Mouse (Mus musculus) midbrain, postnatal 0 days (tissue): ENCODE measurements around the gene Wwox. TPM values are rescaled to one million over a fixed set of nuclear protein-coding genes. Genes with fewer than 3 reads are reported as not detected.
A peak's percentile ranks its signal among the peaks of the same experiment; 100 is the strongest.

Experiments
- ATAC-seq: fragments of 200-750 bp; cut with Nextera tagmentation; 2 replicates; pipeline ENCODE4 v1.8.0; 2017; ENCODE audit warnings: moderate number of reproducible peaks, mild to moderate bottlenecking, moderate TSS enrichment, moderate library complexity; ENCODE audit not compliant: low FRiP score
- DNase-seq: peaks from one replicate; pipeline ENCODE4 v3.0.0-alpha.2; 2015; ENCODE audit warnings: low spot score
- H3K27ac ChIP-seq: fragments of 300-500 bp; sonication (generic); 2 replicates; pipeline ENCODE4 v1.5.1; 2014; ENCODE audit warnings: low read depth, mild to moderate bottlenecking, low read length, mixed read lengths
- H3K27me3 ChIP-seq: fragments of 300-500 bp; sonication (generic); 2 replicates; pipeline ENCODE4 v1.6.1; 2014; ENCODE audit warnings: low read length, control low read depth, mixed read lengths; ENCODE audit not compliant: insufficient read depth
- H3K36me3 ChIP-seq: fragments of 300-500 bp; sonication (generic); 2 replicates; pipeline ENCODE4 v1.6.1; 2014; ENCODE audit warnings: low read length, control low read depth, mixed read lengths; ENCODE audit not compliant: insufficient read depth
- H3K4me1 ChIP-seq: fragments of 300-500 bp; sonication (generic); 2 replicates; pipeline ENCODE4 v1.6.1; 2014; ENCODE audit warnings: mild to moderate bottlenecking, control low read depth, antibody characterized with exemption, low read length, mixed read lengths; ENCODE audit not compliant: insufficient read depth
- H3K4me2 ChIP-seq: fragments of 300-500 bp; sonication (generic); 2 replicates; pipeline ENCODE4 v1.6.1; 2014; ENCODE audit warnings: low read depth, mild to moderate bottlenecking, low read length, mixed read lengths; ENCODE audit not compliant: poor library complexity, severe bottlenecking
- H3K4me3 ChIP-seq: fragments of 300-500 bp; sonication (generic); 2 replicates; pipeline ENCODE4 v1.5.1; 2014; ENCODE audit warnings: low read depth, mild to moderate bottlenecking, low read length, moderate library complexity
- H3K9ac ChIP-seq: fragments of 300-500 bp; sonication (generic); replicated peaks from 2 replicates; pipeline ENCODE4 v1.6.1; 2014; ENCODE audit warnings: mild to moderate bottlenecking, low read length, moderate library complexity, mixed read lengths; ENCODE audit not compliant: poor library complexity, severe bottlenecking
- H3K9me3 ChIP-seq: fragments of 300-500 bp; sonication (generic); 2 replicates; pipeline ENCODE4 v1.6.1; 2016; ENCODE audit warnings: low read length, control low read depth
- CTCF ChIP-seq: IDR thresholded peaks from 2 replicates; pipeline ENCODE4 v1.5.1; 2016; ENCODE audit warnings: antibody characterized with exemption, mild to moderate bottlenecking
- WGBS: fragments of 180-500 bp; shearing (Covaris S2); extraction: QIAGEN DNeasy Blood & Tissue Kit; methylation state at CpG from one replicate; pipeline ENCODE4 v1.1.7; 2014; 5-methylcytosine and 5-hydroxymethylcytosine counted together
- polyA plus RNA-seq: library from polyadenylated mRNA; unstranded; fragments of >200 nt; fragmentation: Nextera tagmentation; extraction: Ambion mirVana; gene quantifications from 2 replicates; pipeline ENCODE4 v1.2.1, GENCODE M21; 2015
- total RNA-seq: library from RNA; depleted of rRNA; stranded (reverse); fragments of >200 nt; gene quantifications from 2 replicates; pipeline ENCODE4 v1.2.3, GENCODE M21; 2014

Gene Wwox
- total and polyA plus RNA-seq, 2 experiments from 2014 or later: 15.4 to 17.2 TPM

DNA sequence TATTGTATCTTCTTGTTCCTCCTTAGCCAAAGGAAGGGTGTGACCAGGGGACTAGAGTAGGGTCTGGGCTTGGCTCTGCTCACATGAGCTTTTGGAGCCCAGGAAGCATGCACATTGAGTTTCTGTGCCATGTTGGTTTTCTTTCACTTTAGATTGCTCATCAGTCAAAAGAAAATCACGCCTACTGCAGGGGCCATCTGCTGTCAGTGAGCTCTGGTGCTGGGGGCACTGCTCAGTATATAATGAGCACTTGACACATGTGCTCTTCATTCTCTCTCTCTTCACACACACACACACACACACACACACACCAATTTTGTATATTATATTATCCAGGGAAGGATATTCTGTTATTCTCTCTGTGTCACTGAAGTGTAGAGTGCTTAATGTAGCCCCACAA is 141.2 kb downstream of the Wwox start:
- Histone ChIP-seq H3K9ac (no peak overlapping the region), H3K4me1 (no peaks in the 10 kb centered on the region), H3K4me3 (no peak overlapping the region), H3K27me3 (no peaks in the 10 kb centered on the region), H3K27ac (no peak overlapping the region), H3K4me2 (no peak overlapping the region), H3K36me3 (no peaks in the 10 kb centered on the region), H3K9me3 (no peaks in the 10 kb centered on the region)
- DNase-seq (no peak), ATAC-seq (no peak)
- TF ChIP-seq CTCF: no peak
- WGBS: 88% methylated on average over 1 of the region's 1 CpGs

DNA sequence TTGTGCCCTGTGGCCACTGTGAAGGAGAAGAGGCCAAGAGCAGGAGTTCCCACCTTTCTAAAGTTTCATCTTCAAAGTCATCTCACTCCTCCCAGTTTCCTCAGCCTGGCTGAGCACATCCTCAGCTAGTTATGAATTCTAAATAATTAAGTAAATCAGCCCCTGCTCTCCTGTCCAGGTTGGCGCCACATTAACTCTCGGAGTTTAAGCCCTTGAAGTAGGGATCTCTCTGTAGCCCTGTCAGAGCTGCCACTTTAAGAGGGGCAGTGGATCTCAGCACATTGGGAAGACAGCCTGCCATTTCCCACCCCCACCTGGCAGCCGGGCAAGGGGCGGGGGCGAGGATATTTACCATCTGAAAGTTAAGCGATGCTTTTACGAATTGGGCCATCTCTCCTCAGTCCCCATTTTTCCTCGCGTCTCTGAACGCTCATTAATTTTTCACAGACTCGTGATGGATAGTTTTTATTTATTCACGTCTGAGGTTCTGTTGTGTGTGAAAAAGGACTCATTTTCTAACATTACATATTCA is 150.9 kb downstream of the Wwox start:
- no peak for DNase-seq
- H3K4me2 ChIP-seq: no peak overlapping the region
- no peaks in the 10 kb centered on the region for H3K4me1 ChIP-seq
- ATAC-seq: no peak
- TF ChIP-seq CTCF: no peak
- 0 out of 2 replicates have a peak, but pooled peaks cover 5% of the 10 kb centered on the region for H3K27me3 ChIP-seq
- H3K36me3 ChIP-seq: no peaks in the 10 kb centered on the region
- H3K9ac ChIP-seq: no peak overlapping the region
- whole genome bisulfite sequencing: 64% methylated on average over 12 of the region's 12 CpGs
- H3K9me3 ChIP-seq: peaks cover under 1% of the 10 kb centered on the region; the same call in 1 of the 2 replicates
- no peak overlapping the region for H3K4me3 ChIP-seq
- H3K27ac ChIP-seq: no peak overlapping the region

DNA sequence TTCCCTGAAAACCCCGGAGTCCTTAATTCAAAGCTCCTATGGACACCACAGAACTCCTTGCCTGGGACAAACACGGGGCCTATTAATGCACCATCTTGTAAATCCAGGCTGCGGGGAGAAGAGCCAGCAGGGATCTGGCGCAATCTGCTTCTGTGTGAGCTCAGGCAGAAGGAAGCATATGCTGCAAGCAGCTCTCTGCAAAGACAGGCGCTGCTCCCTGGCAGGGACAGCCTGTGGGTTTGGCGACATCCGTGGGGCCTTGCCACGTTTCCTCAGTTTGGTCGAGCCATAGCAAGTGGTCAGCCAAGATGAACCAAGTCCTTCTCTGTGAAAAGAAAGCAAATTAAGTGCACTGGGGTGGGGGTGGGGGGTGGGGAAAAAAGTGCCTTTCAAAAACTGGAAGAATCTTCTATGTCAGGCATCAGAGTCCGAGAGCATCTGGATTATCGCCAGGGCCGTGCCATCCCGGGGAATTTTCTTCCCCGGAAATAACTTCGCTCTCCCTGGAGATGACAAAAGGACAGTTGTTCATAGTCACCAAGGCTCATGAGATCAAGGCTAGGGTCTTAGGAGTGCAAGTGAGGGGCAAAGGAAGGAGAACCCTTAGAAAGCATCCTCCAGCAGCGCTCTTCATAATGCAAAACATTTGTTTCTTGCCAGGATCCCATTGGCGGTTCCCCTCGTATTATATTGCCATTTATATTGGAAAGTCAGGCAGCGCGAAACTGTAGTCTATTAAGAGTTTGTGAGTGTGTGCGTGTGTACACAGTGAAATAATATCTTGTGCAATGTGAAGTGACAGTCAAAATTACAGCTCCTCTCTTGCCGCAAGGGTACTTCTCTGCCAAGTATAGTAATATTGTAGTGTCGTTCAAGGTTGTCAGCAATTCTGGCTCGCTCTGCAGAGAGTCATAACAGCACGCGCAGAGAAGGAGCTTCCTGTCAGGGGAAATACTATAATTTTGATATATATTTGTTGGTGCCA is 152.1 kb downstream of the Wwox start:
- Histone ChIP-seq H3K4me1 (no peaks in the 10 kb centered on the region), H3K4me3 (no peak overlapping the region), H3K27me3 (0 out of 2 replicates have a peak, but pooled peaks cover 5% of the 10 kb centered on the region), H3K36me3 (no peaks in the 10 kb centered on the region), H3K9me3 (peaks cover 6% of the 10 kb centered on the region; the same call in 1 of the 2 replicates), H3K27ac (no peak overlapping the region), H3K4me2 (no peak overlapping the region), H3K9ac (no peak overlapping the region)
- peak; percentile 90 for DNase-seq
- 33% methylated on average over 26 of the region's 26 CpGs for WGBS
- ATAC-seq: peak; percentile 66; the same call in 1 of the 2 replicates
- no peak for TF ChIP-seq CTCF

DNA sequence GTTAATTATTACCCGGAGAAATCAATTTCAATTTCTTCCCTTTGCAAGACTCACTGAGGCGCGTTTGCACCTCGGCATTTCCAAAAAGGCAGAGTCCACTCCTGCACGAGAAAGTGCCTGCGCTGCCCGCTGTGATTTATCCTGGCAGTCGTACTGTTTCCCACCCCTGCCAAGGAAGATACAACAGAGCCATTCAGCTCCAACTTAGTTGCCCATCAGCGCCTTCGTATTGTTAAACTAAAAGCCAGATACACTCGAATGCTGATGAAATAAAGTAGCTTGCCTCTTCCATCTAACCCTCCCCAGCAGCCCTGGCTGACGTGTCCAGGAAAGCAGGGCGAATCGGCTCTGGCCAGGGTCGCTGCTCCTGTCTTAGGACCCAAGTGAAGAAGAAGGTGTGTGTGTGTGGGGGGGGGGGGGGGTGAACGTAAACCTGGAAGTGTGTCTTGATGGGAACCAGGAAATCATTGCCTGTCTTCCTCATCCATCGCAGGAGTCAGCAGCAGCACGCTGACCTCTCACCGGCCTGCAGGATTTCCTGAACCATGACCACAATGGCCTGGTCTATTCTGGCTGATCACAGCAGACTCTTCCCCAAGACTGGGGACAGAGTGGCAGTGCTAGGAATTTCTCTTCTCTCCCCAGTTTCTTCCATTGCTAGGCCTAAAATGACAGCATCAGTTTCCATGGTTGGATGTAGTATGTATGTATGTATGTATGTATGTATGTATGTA is 154.1 kb downstream of the Wwox start:
- no peaks in the 10 kb centered on the region for H3K36me3 ChIP-seq
- H3K9ac ChIP-seq: 0 out of 2 replicates have a peak overlapping the region, but pooled peaks have one; percentile 8
- WGBS: 28% methylated on average over 19 of the region's 19 CpGs
- TF ChIP-seq CTCF: no peak
- H3K4me1 ChIP-seq: no peaks in the 10 kb centered on the region
- DNase-seq: peak; percentile 62
- H3K27ac ChIP-seq: no peak overlapping the region
- no peak overlapping the region for H3K4me3 ChIP-seq
- no peaks in the 10 kb centered on the region for H3K27me3 ChIP-seq
- H3K4me2 ChIP-seq: 0 out of 2 replicates have a peak overlapping the region, but pooled peaks have one; percentile 18
- peaks cover 6% of the 10 kb centered on the region; the same call in 1 of the 2 replicates for H3K9me3 ChIP-seq
- no peak for ATAC-seq

DNA sequence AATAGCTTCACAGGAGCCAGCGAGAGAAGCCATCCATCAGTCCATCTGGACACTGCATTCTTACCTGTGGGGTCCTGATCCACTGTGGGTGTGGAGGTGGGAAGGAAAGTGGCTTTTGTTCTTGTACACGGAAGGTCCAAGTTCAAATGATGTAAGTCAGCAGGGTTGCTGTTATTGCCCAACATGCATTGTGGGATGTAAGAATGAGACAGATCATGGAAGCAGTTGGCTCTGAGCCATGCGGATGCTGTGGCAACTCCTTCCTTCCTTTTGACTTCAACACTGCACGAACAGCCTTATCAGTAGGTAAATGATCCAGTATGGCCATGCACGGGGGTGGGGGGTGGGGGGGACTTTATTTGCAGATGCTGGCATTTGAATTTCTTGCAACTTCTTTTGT is 155.4 kb downstream of the Wwox start:
- ATAC-seq: no peak
- H3K4me1 ChIP-seq: no peaks in the 10 kb centered on the region
- no peak overlapping the region for H3K27ac ChIP-seq
- peaks cover 6% of the 10 kb centered on the region; the same call in 1 of the 2 replicates for H3K9me3 ChIP-seq
- no peak overlapping the region for H3K9ac ChIP-seq
- WGBS: 89% methylated on average over 5 of the region's 5 CpGs
- no peak overlapping the region for H3K4me3 ChIP-seq
- no peaks in the 10 kb centered on the region for H3K36me3 ChIP-seq
- DNase-seq: no peak
- no peak overlapping the region for H3K4me2 ChIP-seq
- H3K27me3 ChIP-seq: peaks cover 5% of the 10 kb centered on the region
- no peak for TF ChIP-seq CTCF
